ENCODE assay signal across 8 mouse cellular contexts in the genomic region with DNA sequence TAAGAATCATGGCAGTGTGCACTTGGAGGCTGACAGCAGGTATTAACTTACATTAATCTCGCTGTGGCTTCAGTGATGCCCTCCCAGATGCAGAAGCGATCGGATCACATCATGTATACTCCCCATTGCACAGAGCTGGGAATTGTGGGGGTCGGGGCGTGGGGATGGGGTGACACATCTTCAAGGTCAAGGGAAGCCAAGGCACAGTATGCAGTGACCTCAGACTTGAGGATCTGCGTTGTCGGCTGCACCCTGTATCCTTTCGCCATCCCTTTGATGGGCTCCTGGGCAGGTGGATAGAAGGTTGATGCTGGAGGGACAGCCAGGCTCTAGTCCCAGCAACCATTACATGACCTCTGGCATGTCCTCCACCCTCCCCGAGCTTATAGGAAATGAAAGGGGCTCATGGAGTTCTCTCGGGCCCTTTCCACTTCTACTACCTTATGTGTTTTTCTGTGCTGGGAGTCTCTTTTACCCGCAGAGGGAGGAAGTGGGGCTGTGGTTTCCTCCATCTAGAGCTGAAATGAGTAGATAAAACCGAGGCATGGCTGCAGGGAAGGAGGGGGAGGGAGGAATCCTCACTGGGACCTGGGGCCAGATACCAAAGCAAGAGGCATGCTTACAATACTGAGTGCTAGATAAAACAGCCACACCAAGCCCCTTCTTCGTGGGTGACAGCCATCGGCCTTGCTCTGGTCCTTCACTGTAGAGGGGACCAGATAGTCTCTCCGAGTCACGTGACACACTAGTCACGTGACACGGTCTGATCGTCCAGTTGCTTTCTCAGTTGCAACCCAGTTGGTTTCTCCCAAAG.
A peak's percentile ranks its signal among the peaks of the same experiment; 100 is the strongest.
DNase-seq lines count a peak whose midpoint lies in the region; ATAC-seq and TF ChIP-seq lines count a peak whose summit lies in the region.

No protein-coding gene starts in this region.

- no peak for ATAC-seq in lung, postnatal 0 days
- ATAC-seq in heart, embryonic 13.5 days (ENCODE audit: extremely low read depth, insufficient number of reproducible peaks, low FRiP score, low TSS enrichment): peak; percentile 43
- peak; percentile 66 for ATAC-seq in megakaryocyte progenitor cell, adult 5-6 weeks (replicated peaks; ENCODE audit: poor library complexity)
- ATAC-seq in frontal cortex, adult (ENCODE audit: low TSS enrichment): no peak

- no peak for TF ChIP-seq CTCF in lung, postnatal 0 days (IDR thresholded peaks at IDR 0.05)

- H3K9ac ChIP-seq in lung, postnatal 0 days (replicated peaks; ENCODE audit: low read depth): no peak overlapping the region
- no peak overlapping the region for H3K9ac ChIP-seq in heart, embryonic 13.5 days

- TF ChIP-seq EP300 in lung, postnatal 0 days (IDR thresholded peaks at IDR 0.05): no peak

- H3K4me3 ChIP-seq in lung, postnatal 0 days (ENCODE audit: low read depth, low read length): no peak overlapping the region
- H3K4me3 ChIP-seq in heart, embryonic 13.5 days: no peak overlapping the region

- H3K9me3 ChIP-seq in lung, postnatal 0 days (ENCODE audit: low read length): no peaks in the 10 kb centered on the region
- no peaks in the 10 kb centered on the region for H3K9me3 ChIP-seq in heart, embryonic 13.5 days

- H3K4me1 ChIP-seq in lung, postnatal 0 days (ENCODE audit: insufficient read depth, low read depth, low read length): no peaks in the 10 kb centered on the region
- H3K4me1 ChIP-seq in heart, embryonic 13.5 days: peaks cover 63% of the 10 kb centered on the region

- H3K4me2 ChIP-seq in lung, postnatal 0 days (replicated peaks; ENCODE audit: low read depth, low read length): no peak overlapping the region
- H3K4me2 ChIP-seq in heart, embryonic 13.5 days: peak overlapping the region; percentile 51

- 73% methylated on average over 19 of the region's 19 CpGs for WGBS in lung, postnatal 0 days
- WGBS in heart, embryonic 13.5 days: 53% methylated on average over 19 of the region's 19 CpGs

- H3K27ac ChIP-seq in lung, postnatal 0 days (ENCODE audit: low read length): no peak overlapping the region
- H3K27ac ChIP-seq in heart, embryonic 13.5 days (replicated peaks): peak overlapping the region; percentile 55

- no peaks in the 10 kb centered on the region for H3K27me3 ChIP-seq in lung, postnatal 0 days (replicated peaks; ENCODE audit: insufficient read depth, low read length)
- no peaks in the 10 kb centered on the region for H3K27me3 ChIP-seq in heart, embryonic 13.5 days (replicated peaks)

- no peaks in the 10 kb centered on the region for H3K36me3 ChIP-seq in lung, postnatal 0 days (ENCODE audit: insufficient read depth, low read length)
- no peaks in the 10 kb centered on the region for H3K36me3 ChIP-seq in heart, embryonic 13.5 days

- peak; percentile 15 for DNase-seq in lung, postnatal 0 days (ENCODE audit: low spot score)
- no peak for DNase-seq in lung, postnatal 10 days
- DNase-seq in thymus, postnatal 36 days: peak; percentile 78 to 85
- no peak for DNase-seq in adrenal gland, adult 2 months
- DNase-seq in cerebellum, postnatal 14 days: no peak

Comparison
In these comparisons a context has a peak if more than half of its experiments do, and no peak if none do; other contexts are left out.
1. DNase-seq: peak in lung, postnatal 0 days (single experiment) and thymus, postnatal 36 days (2 of 2); none in lung, postnatal 10 days (single experiment), adrenal gland, adult 2 months (single experiment) and cerebellum, postnatal 14 days (0 of 2).
2. ATAC-seq: peak in heart, embryonic 13.5 days (single experiment) and megakaryocyte progenitor cell, adult 5-6 weeks (single experiment); none in lung, postnatal 0 days (single experiment) and frontal cortex, adult (single experiment).